ENCODE assay signal across 9 mouse cellular contexts in genomic region chr5:140540106-140540505, GRCm38 (mm10). TPM values are rescaled to one million over a fixed set of nuclear protein-coding genes. Genes with fewer than 3 reads are reported as not detected.
A peak's percentile ranks its signal among the peaks of the same experiment; 100 is the strongest.
DNase-seq lines count a peak whose midpoint lies in the region; ATAC-seq and TF ChIP-seq lines count a peak whose summit lies in the region.
"Had no signal": no experiment of that assay in that cellular context is flagged by ENCODE, and none has a peak within 500 bp of the region (broad histone marks: within the 10 kb centered on the region; RNA-seq: fewer than 3 reads in every experiment).

No protein-coding gene starts in this region.

- H3K36me3 ChIP-seq in embryonic facial prominence, embryonic 10.5 days (replicated peaks): no peaks in the 10 kb centered on the region
- no peaks in the 10 kb centered on the region for H3K36me3 ChIP-seq in heart, adult 2 months (ENCODE audit: control insufficient read depth, insufficient read depth, low read length)
- H3K36me3 ChIP-seq in kidney, embryonic 15.5 days: no peaks in the 10 kb centered on the region
- no peaks in the 10 kb centered on the region for H3K36me3 ChIP-seq in stomach, embryonic 14.5 days (ENCODE audit: control insufficient read depth, insufficient read depth, low read length)
- H3K36me3 ChIP-seq: embryonic facial prominence, embryonic 15.5 days had no signal

- H3K79me2 ChIP-seq in heart, adult 2 months (replicated peaks; ENCODE audit: control insufficient read depth, insufficient read depth, low read length): no peaks in the 10 kb centered on the region

- TF ChIP-seq POLR2A in heart, adult 2 months (IDR thresholded peaks at IDR 0.05; ENCODE audit: insufficient read depth, low read depth, low read length): no peak

- H3K4me3 ChIP-seq in embryonic facial prominence, embryonic 10.5 days: no peak overlapping the region
- no peak overlapping the region for H3K4me3 ChIP-seq in heart, adult 2 months
- no peak overlapping the region for H3K4me3 ChIP-seq in kidney, embryonic 15.5 days (replicated peaks)
- H3K4me3 ChIP-seq in stomach, embryonic 14.5 days (ENCODE audit: low read depth, low read length): no peak overlapping the region
- H3K4me3 ChIP-seq: embryonic facial prominence, embryonic 15.5 days had no signal

- H3K9ac ChIP-seq in heart, adult 2 months (ENCODE audit: low read depth, low read length): no peak overlapping the region
- no peak overlapping the region for H3K9ac ChIP-seq in kidney, embryonic 15.5 days
- no peak overlapping the region for H3K9ac ChIP-seq in stomach, embryonic 14.5 days (replicated peaks; ENCODE audit: low read depth, low read length)
- H3K9ac ChIP-seq: embryonic facial prominence, embryonic 15.5 days had no signal

- no peak overlapping the region for H3K27ac ChIP-seq in embryonic facial prominence, embryonic 10.5 days (replicated peaks)
- H3K27ac ChIP-seq in heart, adult 2 months: no peak overlapping the region
- no peak overlapping the region for H3K27ac ChIP-seq in kidney, embryonic 15.5 days
- no peak overlapping the region for H3K27ac ChIP-seq in stomach, embryonic 14.5 days (ENCODE audit: low read length)
- H3K27ac ChIP-seq: embryonic facial prominence, embryonic 15.5 days had no signal

- peak; percentile 94 for TF ChIP-seq EP300 in heart, adult 2 months (IDR thresholded peaks at IDR 0.05; ENCODE audit: insufficient read depth, low read depth, low read length)

- no peak overlapping the region for H3K4me2 ChIP-seq in kidney, embryonic 15.5 days
- H3K4me2 ChIP-seq in stomach, embryonic 14.5 days (replicated peaks; ENCODE audit: low read depth, low read length): no peak overlapping the region
- H3K4me2 ChIP-seq: embryonic facial prominence, embryonic 15.5 days had no signal

- DNase-seq in B cell, adult 2 months: peak; percentile 92 to 93
- peak; percentile 54 for DNase-seq in adrenal gland, adult 8-10 months
- peak; percentile 84 for DNase-seq in embryonic facial prominence, embryonic 10.5 days (ENCODE audit: low spot score)
- peak; percentile 76 to 88 for DNase-seq in heart, adult 2 months
- peak; percentile 82 for DNase-seq in liver
- DNase-seq in natural killer cell, adult 2 months (ENCODE audit: low spot score in 2 of 2): peak; percentile 79 to 87

- peaks cover 18% of the 10 kb centered on the region for H3K4me1 ChIP-seq in embryonic facial prominence, embryonic 10.5 days
- H3K4me1 ChIP-seq in heart, adult 2 months (ENCODE audit: control insufficient read depth, insufficient read depth, low read length): peaks cover 1% of the 10 kb centered on the region; the same call in 1 of the 2 replicates
- H3K4me1 ChIP-seq in kidney, embryonic 15.5 days: peaks cover 11% of the 10 kb centered on the region
- H3K4me1 ChIP-seq in stomach, embryonic 14.5 days (ENCODE audit: control insufficient read depth, insufficient read depth, low read length): peaks cover 3% of the 10 kb centered on the region; the same call in 1 of the 2 replicates

- intact Hi-C loops in heart, adult 2 months (cut with DNase I): loop anchor here (1.0 to 5.0 kb wide), 5 partner anchors 27 to 207 kb away; no protein-coding TSS in a partner anchor

- H3K9me3 ChIP-seq in embryonic facial prominence, embryonic 10.5 days: no peaks in the 10 kb centered on the region
- H3K9me3 ChIP-seq in kidney, embryonic 15.5 days (replicated peaks): no peaks in the 10 kb centered on the region
- no peaks in the 10 kb centered on the region for H3K9me3 ChIP-seq in stomach, embryonic 14.5 days (ENCODE audit: control insufficient read depth, low read depth, low read length)
- H3K9me3 ChIP-seq: embryonic facial prominence, embryonic 15.5 days had no signal

- peak; percentile 93 for TF ChIP-seq CTCF in heart, adult 2 months (IDR thresholded peaks at IDR 0.05)

- H3K27me3 ChIP-seq in embryonic facial prominence, embryonic 10.5 days (replicated peaks; ENCODE audit: low read depth, poor library complexity, severe bottlenecking): 0 out of 2 replicates have a peak, but pooled peaks cover 3% of the 10 kb centered on the region
- H3K27me3 ChIP-seq in heart, adult 2 months (ENCODE audit: control insufficient read depth, insufficient read depth, low read length): no peaks in the 10 kb centered on the region
- no peaks in the 10 kb centered on the region for H3K27me3 ChIP-seq in kidney, embryonic 15.5 days
- no peaks in the 10 kb centered on the region for H3K27me3 ChIP-seq in stomach, embryonic 14.5 days (ENCODE audit: control insufficient read depth, insufficient read depth, low read length)
- H3K27me3 ChIP-seq: embryonic facial prominence, embryonic 15.5 days had no signal

- 14% methylated on average over 8 of the region's 8 CpGs for WGBS in embryonic facial prominence, embryonic 10.5 days
- WGBS in heart, adult 2 months: 14% methylated on average over 8 of the region's 8 CpGs
- WGBS in kidney, embryonic 15.5 days: 15% methylated on average over 8 of the region's 8 CpGs
- WGBS in stomach, embryonic 14.5 days: 14% methylated on average over 8 of the region's 8 CpGs

- ATAC-seq in kidney, embryonic 15.5 days (replicated peaks; ENCODE audit: low FRiP score): peak; percentile 55; the same call in 1 of the 2 replicates
- peak; percentile 65 for ATAC-seq in stomach, embryonic 14.5 days (ENCODE audit: insufficient number of reproducible peaks, insufficient read depth, low FRiP score, low read depth)

RNA-seq across cellular contexts. Expression of gene Grifin, which starts 24.8 kb away (rescaled TPM):
- total RNA-seq in adrenal gland, adult 8-10 months (2022): not detected
- polyA plus RNA-seq in embryonic facial prominence, embryonic 10.5 days (2016; fragmentation: Nextera tagmentation; extraction: Ambion mirVana): not detected in 2 replicates
- not detected for total RNA-seq in heart, adult 2 months (2021)
- not detected in 2 replicates for polyA plus RNA-seq in heart, adult 2 months (2012; rRNA removed)
- polyA plus RNA-seq in kidney, embryonic 15.5 days (2015; fragmentation: Nextera tagmentation; extraction: Ambion mirVana): 0.45 TPM in 1 of 2 replicates, not detected in the other
- 0.74 TPM in 1 of 2 replicates, not detected in the other for polyA plus RNA-seq in stomach, embryonic 14.5 days (2014; fragmentation: Nextera tagmentation; extraction: Ambion mirVana)
- polyA plus RNA-seq: embryonic facial prominence, embryonic 15.5 days had no signal

RNA-seq across cellular contexts. Expression of gene Chst12, which starts 34.8 kb away (rescaled TPM):
- total RNA-seq in adrenal gland, adult 8-10 months (2022): 10 to 100 TPM in 2 of 4 experiments, 1 to 10 TPM in 2; 8.7 to 15.1 (median 10.3) TPM
- 15.7 and 16.8 TPM in 2 replicates for polyA plus RNA-seq in embryonic facial prominence, embryonic 10.5 days (2016; fragmentation: Nextera tagmentation; extraction: Ambion mirVana)
- total RNA-seq in heart, adult 2 months (2021): 1 to 10 TPM; 4.5 to 4.8 TPM
- polyA plus RNA-seq in heart, adult 2 months (2012; rRNA removed): 8.3 and 11.2 TPM in 2 replicates
- 21.9 and 22.4 TPM in 2 replicates for polyA plus RNA-seq in kidney, embryonic 15.5 days (2015; fragmentation: Nextera tagmentation; extraction: Ambion mirVana)
- polyA plus RNA-seq in stomach, embryonic 14.5 days (2014; fragmentation: Nextera tagmentation; extraction: Ambion mirVana): 17.6 and 21.5 TPM in 2 replicates
